ENCODE assay signal across 8 mouse cellular contexts in the genomic region with DNA sequence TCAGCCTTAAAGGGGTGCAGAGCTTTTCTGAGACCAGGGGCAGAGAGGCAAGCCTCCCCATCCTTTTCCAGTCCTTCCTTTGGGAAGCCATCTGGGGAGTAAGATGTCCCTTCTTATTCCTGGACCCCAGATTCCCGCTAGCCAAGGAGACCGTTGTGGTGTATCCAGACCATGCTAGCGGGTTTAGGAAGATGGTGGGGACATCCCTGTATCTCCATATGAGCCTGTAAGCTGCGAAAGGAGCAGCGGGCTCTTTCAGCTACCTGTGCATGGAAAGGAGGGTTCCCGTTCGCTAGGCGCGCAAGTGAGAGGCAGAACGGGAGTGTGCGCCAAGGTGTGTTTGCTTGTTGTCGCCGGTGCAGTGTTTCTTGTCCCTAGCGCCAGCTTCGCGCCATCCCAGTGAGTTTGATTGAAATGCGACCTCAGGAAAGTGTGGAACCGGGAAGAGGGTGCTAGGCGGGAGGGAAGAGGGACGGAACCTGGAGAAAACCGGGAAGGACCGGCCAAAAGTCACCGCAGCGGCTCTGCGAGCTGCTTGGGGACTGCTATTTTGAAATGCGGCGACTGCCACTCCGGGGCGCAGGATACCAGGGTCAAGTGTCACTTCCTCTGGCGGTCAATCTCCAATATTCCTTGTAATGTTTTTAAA. TPM values are rescaled to one million over a fixed set of nuclear protein-coding genes. Genes with fewer than 3 reads are reported as not detected.
DNase-seq lines count a peak whose midpoint lies in the region; ATAC-seq lines count a peak whose summit lies in the region.

No protein-coding gene starts in this region.

- H3K27ac ChIP-seq in forebrain, embryonic 15.5 days (replicated peaks) = no peak overlapping the region
- H3K27ac ChIP-seq in midbrain, embryonic 11.5 days (ENCODE audit: low read depth, low read length) = peak overlapping the region; percentile 49; the same call in 1 of the 2 replicates

- peaks cover 16% of the 10 kb centered on the region for H3K4me1 ChIP-seq in megakaryocyte, embryonic 14.5 days
- peaks cover 7% of the 10 kb centered on the region for H3K4me1 ChIP-seq in forebrain, embryonic 15.5 days
- H3K4me1 ChIP-seq in midbrain, embryonic 11.5 days (ENCODE audit: control insufficient read depth, insufficient read depth, low read length) = peaks cover 2% of the 10 kb centered on the region

- H3K4me2 ChIP-seq in forebrain, embryonic 15.5 days (replicated peaks) = peak overlapping the region; percentile 19; the same call in 1 of the 2 replicates
- peak overlapping the region; percentile 63 for H3K4me2 ChIP-seq in midbrain, embryonic 11.5 days

- H3K9ac ChIP-seq in forebrain, embryonic 15.5 days (replicated peaks) = no peak overlapping the region
- H3K9ac ChIP-seq in midbrain, embryonic 11.5 days (ENCODE audit: low read length) = peak overlapping the region; percentile 53

- DNase-seq in kidney, adult 9 months = peak; percentile 61
- peak; percentile 96 for DNase-seq in midbrain, embryonic 11.5 days (ENCODE audit: low spot score, missing footprints)
- DNase-seq in layer of hippocampus, adult 11-12 months (ENCODE audit: low spot score) = no peak
- no peak for DNase-seq in frontal cortex, postnatal 14 days (ENCODE audit: low spot score in 2 of 2)
- DNase-seq in spleen, postnatal 14 days (ENCODE audit: low spot score in 2 of 2) = no peak

- no peaks in the 10 kb centered on the region for H3K36me3 ChIP-seq in megakaryocyte, embryonic 14.5 days (replicated peaks; ENCODE audit: low read length)
- H3K36me3 ChIP-seq in forebrain, embryonic 15.5 days = no peaks in the 10 kb centered on the region
- no peaks in the 10 kb centered on the region for H3K36me3 ChIP-seq in midbrain, embryonic 11.5 days (ENCODE audit: control insufficient read depth, insufficient read depth, low read length)

- H3K27me3 ChIP-seq in megakaryocyte, embryonic 14.5 days (replicated peaks) = peaks cover 78% of the 10 kb centered on the region
- H3K27me3 ChIP-seq in forebrain, embryonic 15.5 days = peaks cover 65% of the 10 kb centered on the region
- H3K27me3 ChIP-seq in midbrain, embryonic 11.5 days (ENCODE audit: control insufficient read depth, insufficient read depth, low read length) = peaks cover 49% of the 10 kb centered on the region

- H3K4me3 ChIP-seq in megakaryocyte, embryonic 14.5 days (replicated peaks) = peak overlapping the region; percentile 83
- H3K4me3 ChIP-seq in forebrain, embryonic 15.5 days = peak overlapping the region; percentile 9
- H3K4me3 ChIP-seq in midbrain, embryonic 11.5 days (ENCODE audit: low read depth, low read length) = peak overlapping the region; percentile 33

- no peak for ATAC-seq in megakaryocyte, adult 5-6 weeks (ENCODE audit: poor library complexity, severe bottlenecking)
- ATAC-seq in forebrain, embryonic 15.5 days (replicated peaks) = no peak
- ATAC-seq in midbrain, embryonic 11.5 days (ENCODE audit: low FRiP score) = peak; percentile 47; the same call in 1 of the 2 replicates

- H3K9me3 ChIP-seq in megakaryocyte, embryonic 14.5 days = no peaks in the 10 kb centered on the region
- no peaks in the 10 kb centered on the region for H3K9me3 ChIP-seq in forebrain, embryonic 15.5 days
- no peaks in the 10 kb centered on the region for H3K9me3 ChIP-seq in midbrain, embryonic 11.5 days (ENCODE audit: control insufficient read depth, low read length)

- under 1% methylated on average over 30 of the region's 30 CpGs for WGBS in forebrain, embryonic 15.5 days
- WGBS in midbrain, embryonic 11.5 days = under 1% methylated on average over 30 of the region's 30 CpGs

RNA-seq across cellular contexts. Expression of a gene that starts 46.8 kb away (rescaled TPM):
- polyA plus RNA-seq in megakaryocyte, embryonic 14.5 days (2012; ENCODE audit: insufficient read depth, low replicate concordance) = 25.6 and 34.0 TPM in 2 replicates
- total RNA-seq in megakaryocyte, adult 5-6 weeks (2015) = 25.2 and 26.9 TPM in 2 replicates
- total RNA-seq in megakaryocyte, adult 5-6 weeks (2017) = 30.7 and 33.2 TPM in 2 replicates
- polyA plus RNA-seq in forebrain, embryonic 15.5 days (2015; fragmentation: Nextera tagmentation; extraction: Ambion mirVana) = 75.7 and 77.2 TPM in 2 replicates
- polyA plus RNA-seq in midbrain, embryonic 11.5 days (2014; fragmentation: Nextera tagmentation; extraction: Ambion mirVana) = 129 and 137 TPM in 2 replicates

RNA-seq across cellular contexts. Expression of a gene that starts 47.5 kb away (rescaled TPM):
- 0.47 TPM in 1 of 2 replicates, not detected in the other for polyA plus RNA-seq in megakaryocyte, embryonic 14.5 days (2012; ENCODE audit: insufficient read depth, low replicate concordance)
- not detected in 2 replicates for total RNA-seq in megakaryocyte, adult 5-6 weeks (2015)
- total RNA-seq in megakaryocyte, adult 5-6 weeks (2017) = not detected in 2 replicates
- not detected in 2 replicates for polyA plus RNA-seq in forebrain, embryonic 15.5 days (2015; fragmentation: Nextera tagmentation; extraction: Ambion mirVana)
- 2.4 and 2.9 TPM in 2 replicates for polyA plus RNA-seq in midbrain, embryonic 11.5 days (2014; fragmentation: Nextera tagmentation; extraction: Ambion mirVana)

Comparison
In these comparisons a context has a peak if more than half of its experiments do, and no peak if none do; other contexts are left out.
1. H3K4me3 ChIP-seq: peak in every context shown above with its lines; median percentile 83 in megakaryocyte, embryonic 14.5 days; 33 in midbrain, embryonic 11.5 days; 9 in forebrain, embryonic 15.5 days.
2. DNase-seq: peak in kidney, adult 9 months (single experiment) and midbrain, embryonic 11.5 days (single experiment); none in layer of hippocampus, adult 11-12 months (single experiment), frontal cortex, postnatal 14 days (0 of 2) and spleen, postnatal 14 days (0 of 2).